In the genomic region with DNA sequence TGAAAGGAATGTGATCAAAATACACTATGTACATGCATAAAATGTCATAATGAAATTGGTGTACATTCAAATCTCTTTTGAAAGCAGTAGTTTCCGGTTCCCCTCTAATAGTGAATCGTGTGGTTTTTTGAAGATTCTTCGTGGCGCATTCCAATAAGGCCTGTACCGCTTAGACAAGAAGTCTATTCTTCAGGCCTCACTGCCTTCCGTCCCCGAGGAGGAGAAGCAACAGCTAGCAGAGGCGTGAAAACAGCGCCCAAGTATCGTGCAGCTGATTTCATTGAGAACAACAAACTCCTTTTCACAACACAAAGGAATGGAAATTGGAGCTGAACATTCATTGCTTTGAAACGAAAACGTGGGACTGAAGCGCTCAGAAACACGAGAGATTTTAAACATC, we compare ENCODE assay signal across 26 mouse cellular contexts. TPM values are rescaled to one million over a fixed set of nuclear protein-coding genes. Genes with fewer than 3 reads are reported as not detected.
DNase-seq lines count a peak whose midpoint lies in the region; ATAC-seq lines count a peak whose summit lies in the region.
"Had no signal": no experiment of that assay in that cellular context is flagged by ENCODE, and none has a peak within 500 bp of the region (broad histone marks: within the 10 kb centered on the region; RNA-seq: fewer than 3 reads in every experiment).

No protein-coding gene starts in this region.

- H3K4me2 ChIP-seq in forebrain, embryonic 14.5 days (ENCODE audit: low read length): no peak overlapping the region
- no peak overlapping the region for H3K4me2 ChIP-seq in hindbrain, embryonic 15.5 days
- H3K4me2 ChIP-seq: heart, embryonic 13.5 days; kidney, embryonic 15.5 days; limb, embryonic 13.5 days; liver, embryonic 12.5 days had no signal

- no peak overlapping the region for H3K9ac ChIP-seq in forebrain, embryonic 14.5 days (ENCODE audit: low read length)
- H3K9ac ChIP-seq in hindbrain, embryonic 15.5 days: no peak overlapping the region
- H3K9ac ChIP-seq: heart, embryonic 13.5 days; kidney, embryonic 15.5 days; limb, embryonic 13.5 days; liver, embryonic 12.5 days; liver, postnatal 0 days had no signal

- ATAC-seq in forebrain, embryonic 14.5 days: no peak
- no peak for ATAC-seq in hindbrain, embryonic 15.5 days (ENCODE audit: low FRiP score, low read depth)
- ATAC-seq in inflammation-experienced regulatory T-cells, adult 6 months: no peak
- ATAC-seq: liver, embryonic 12.5 days; liver, postnatal 0 days had no signal

- no peaks in the 10 kb centered on the region for H3K27me3 ChIP-seq in forebrain, embryonic 14.5 days (replicated peaks; ENCODE audit: control insufficient read depth, insufficient read depth, low read length)
- no peaks in the 10 kb centered on the region for H3K27me3 ChIP-seq in forebrain, embryonic 10.5 days (ENCODE audit: poor library complexity, severe bottlenecking)
- no peaks in the 10 kb centered on the region for H3K27me3 ChIP-seq in hindbrain, embryonic 15.5 days
- H3K27me3 ChIP-seq in hindbrain, embryonic 10.5 days (ENCODE audit: insufficient read depth, poor library complexity, severe bottlenecking): no peaks in the 10 kb centered on the region
- H3K27me3 ChIP-seq: heart, embryonic 13.5 days; kidney, embryonic 15.5 days; limb, embryonic 13.5 days had no signal

- no peaks in the 10 kb centered on the region for H3K9me3 ChIP-seq in forebrain, embryonic 14.5 days (replicated peaks; ENCODE audit: control insufficient read depth, low read length)
- no peaks in the 10 kb centered on the region for H3K9me3 ChIP-seq in forebrain, embryonic 10.5 days
- H3K9me3 ChIP-seq in hindbrain, embryonic 15.5 days: no peaks in the 10 kb centered on the region
- H3K9me3 ChIP-seq in hindbrain, embryonic 10.5 days: no peaks in the 10 kb centered on the region
- H3K9me3 ChIP-seq: heart, embryonic 13.5 days; kidney, embryonic 15.5 days; limb, embryonic 13.5 days; liver, embryonic 12.5 days had no signal

- DNase-seq in forebrain, embryonic 14.5 days (ENCODE audit: low spot score): peak; percentile 29
- no peak for DNase-seq in forebrain, embryonic 10.5 days (ENCODE audit: extremely low spot score, low spot score)
- DNase-seq in hindbrain, embryonic 10.5 days (ENCODE audit: low spot score): no peak
- DNase-seq in right cerebral cortex, postnatal 10 days (ENCODE audit: low spot score in 2 of 2): peak; percentile 53 to 68
- DNase-seq in right cerebral cortex, adult 18-20 months: no peak
- no peak for DNase-seq in liver
- DNase-seq: adrenal gland, postnatal 25 days; cerebellum, adult 2 months; cerebellum, postnatal 14 days; gastrocnemius, postnatal 25 days; heart, adult 18-20 months; heart, postnatal 10 days; kidney, adult 18-20 months; kidney, postnatal 25 days; liver, postnatal 0 days; lung, postnatal 36 days; retina, postnatal 1 day; spleen, adult 18-20 months; thymus, postnatal 14 days had no signal

- H3K4me1 ChIP-seq in forebrain, embryonic 14.5 days (ENCODE audit: control insufficient read depth, insufficient read depth, low read length): no peaks in the 10 kb centered on the region
- peaks cover 5% of the 10 kb centered on the region for H3K4me1 ChIP-seq in forebrain, embryonic 10.5 days
- no peaks in the 10 kb centered on the region for H3K4me1 ChIP-seq in hindbrain, embryonic 15.5 days (replicated peaks)
- H3K4me1 ChIP-seq in hindbrain, embryonic 10.5 days (replicated peaks): no peaks in the 10 kb centered on the region
- H3K4me1 ChIP-seq: heart, embryonic 13.5 days; kidney, embryonic 15.5 days; limb, embryonic 13.5 days; liver, embryonic 12.5 days had no signal

- no peak overlapping the region for H3K4me3 ChIP-seq in forebrain, embryonic 14.5 days (ENCODE audit: low read depth, low read length)
- H3K4me3 ChIP-seq in forebrain, embryonic 10.5 days: no peak overlapping the region
- no peak overlapping the region for H3K4me3 ChIP-seq in hindbrain, embryonic 15.5 days
- no peak overlapping the region for H3K4me3 ChIP-seq in hindbrain, embryonic 10.5 days
- H3K4me3 ChIP-seq: erythroblast, embryonic 14.5 days; heart, embryonic 13.5 days; kidney, embryonic 15.5 days; limb, embryonic 13.5 days; liver, embryonic 12.5 days had no signal

- no peaks in the 10 kb centered on the region for H3K36me3 ChIP-seq in forebrain, embryonic 14.5 days (ENCODE audit: control insufficient read depth, insufficient read depth, low read length)
- H3K36me3 ChIP-seq in forebrain, embryonic 10.5 days (replicated peaks): no peaks in the 10 kb centered on the region
- no peaks in the 10 kb centered on the region for H3K36me3 ChIP-seq in hindbrain, embryonic 15.5 days
- H3K36me3 ChIP-seq in hindbrain, embryonic 10.5 days: no peaks in the 10 kb centered on the region
- H3K36me3 ChIP-seq: heart, embryonic 13.5 days; kidney, embryonic 15.5 days; limb, embryonic 13.5 days; liver, embryonic 12.5 days had no signal

- H3K27ac ChIP-seq in forebrain, embryonic 14.5 days (ENCODE audit: low read depth, low read length): no peak overlapping the region
- no peak overlapping the region for H3K27ac ChIP-seq in forebrain, embryonic 10.5 days
- peak overlapping the region; percentile 25; the same call in 1 of the 2 replicates for H3K27ac ChIP-seq in hindbrain, embryonic 15.5 days (replicated peaks)
- no peak overlapping the region for H3K27ac ChIP-seq in hindbrain, embryonic 10.5 days
- H3K27ac ChIP-seq: heart, embryonic 13.5 days; kidney, embryonic 15.5 days; limb, embryonic 13.5 days; liver, embryonic 12.5 days had no signal

- WGBS in forebrain, embryonic 14.5 days: 56% methylated on average over 14 of the region's 14 CpGs
- 89% methylated on average over 14 of the region's 14 CpGs for WGBS in forebrain, embryonic 10.5 days
- 58% methylated on average over 14 of the region's 14 CpGs for WGBS in hindbrain, embryonic 15.5 days
- WGBS in hindbrain, embryonic 10.5 days: 81% methylated on average over 14 of the region's 14 CpGs

RNA-seq across cellular contexts. Expression of gene Rab11a, which starts 20.5 kb away (rescaled TPM):
- polyA plus RNA-seq in forebrain, embryonic 14.5 days (2014; fragmentation: Nextera tagmentation; extraction: Ambion mirVana): 410 and 427 TPM in 2 replicates
- polyA plus RNA-seq in forebrain, embryonic 10.5 days (2016; fragmentation: Nextera tagmentation; extraction: Ambion mirVana): 236 and 237 TPM in 2 replicates
- 403 and 404 TPM in 2 replicates for polyA plus RNA-seq in hindbrain, embryonic 15.5 days (2015; fragmentation: Nextera tagmentation; extraction: Ambion mirVana)
- 290 and 299 TPM in 2 replicates for polyA plus RNA-seq in hindbrain, embryonic 10.5 days (2016; fragmentation: Nextera tagmentation; extraction: Ambion mirVana)
- polyA plus RNA-seq in inflammation-experienced regulatory T-cells, adult 6 months (2017; shearing (Covaris generic)): 100 to 1,000 TPM; 214 to 310 (median 217) TPM

RNA-seq across cellular contexts. Expression of gene Dennd4a, which starts 53.1 kb away (rescaled TPM):
- 7.5 and 8.1 TPM in 2 replicates for polyA plus RNA-seq in forebrain, embryonic 14.5 days (2014; fragmentation: Nextera tagmentation; extraction: Ambion mirVana)
- 8.8 and 10.2 TPM in 2 replicates for polyA plus RNA-seq in forebrain, embryonic 10.5 days (2016; fragmentation: Nextera tagmentation; extraction: Ambion mirVana)
- polyA plus RNA-seq in hindbrain, embryonic 15.5 days (2015; fragmentation: Nextera tagmentation; extraction: Ambion mirVana): 10.9 and 11.1 TPM in 2 replicates
- polyA plus RNA-seq in hindbrain, embryonic 10.5 days (2016; fragmentation: Nextera tagmentation; extraction: Ambion mirVana): 8.0 and 8.8 TPM in 2 replicates
- 10 to 100 TPM; 16.5 to 20.8 (median 20.3) TPM for polyA plus RNA-seq in inflammation-experienced regulatory T-cells, adult 6 months (2017; shearing (Covaris generic))

Comparison
In these comparisons a context has a peak if more than half of its experiments do, and no peak if none do; other contexts are left out.
1. DNase-seq: peak in forebrain, embryonic 14.5 days (single experiment) and right cerebral cortex, postnatal 10 days (2 of 2); none in forebrain, embryonic 10.5 days (single experiment), hindbrain, embryonic 10.5 days (single experiment), right cerebral cortex, adult 18-20 months (single experiment) and liver (single experiment).